Mouse (Mus musculus): ENCODE data around the gene Hectd3. TPM values are rescaled to one million over a fixed set of nuclear protein-coding genes. Genes with fewer than 3 reads are reported as not detected.
A peak's percentile ranks its signal among the peaks of the same experiment; 100 is the strongest.

The Hectd3 gene
- polyA plus RNA-seq, 1 experiment from 2014 or later = 11.5 TPM

- peak; percentile 88 for ATAC-seq (ENCODE audit: insufficient number of reproducible peaks, low FRiP score, low TSS enrichment, low read depth)
- Histone ChIP-seq H3K4me3 (peak within 1 kb of the TSS; percentile 92), H3K4me2 (peak within 1 kb of the TSS; percentile 59), H3K9me3 (no peaks in the 10 kb centered on the region), H3K9ac (peak within 1 kb of the TSS; percentile 72), H3K4me1 (peaks cover 10% of the 10 kb centered on the region), H3K27ac (peak within 1 kb of the TSS; percentile 77), H3K36me3 (peaks cover 14% of the 10 kb centered on the region), H3K27me3 (no peaks in the 10 kb centered on the region)
- WGBS = under 1% methylated on average over 61 of the region's 61 CpGs
Measured at GRCm38 (mm10) chr4:117019206-117020134, 24.4 kb downstream of the Hectd3 start, which contains the start of gene Eif2b3. Gene Eif2b3 (plus strand): TSS chr4:117019402.

- Histone ChIP-seq H3K9ac (no peak overlapping the region), H3K4me3 (no peak overlapping the region), H3K27me3 (no peaks in the 10 kb centered on the region), H3K4me2 (no peak overlapping the region), H3K36me3 (peaks cover 22% of the 10 kb centered on the region), H3K27ac (no peak overlapping the region), H3K4me1 (peaks cover 10% of the 10 kb centered on the region), H3K9me3 (no peaks in the 10 kb centered on the region)
- WGBS = 93% methylated on average over 4 of the region's 4 CpGs
- no peak for ATAC-seq (ENCODE audit: insufficient number of reproducible peaks, low FRiP score, low TSS enrichment, low read depth)
Measured at GRCm38 (mm10) chr4:117023469-117023868, 28.4 kb downstream of the Hectd3 start.

- no peak overlapping the region for H3K27ac ChIP-seq
- no peak overlapping the region for H3K9ac ChIP-seq
- peaks cover 19% of the 10 kb centered on the region for H3K36me3 ChIP-seq
- H3K4me1 ChIP-seq = no peaks in the 10 kb centered on the region
- no peak overlapping the region for H3K4me3 ChIP-seq
- no peaks in the 10 kb centered on the region for H3K9me3 ChIP-seq
- no peak overlapping the region for H3K4me2 ChIP-seq
- WGBS = 91% methylated on average over 1 of the region's 1 CpGs
- H3K27me3 ChIP-seq = no peaks in the 10 kb centered on the region
- ATAC-seq (ENCODE audit: insufficient number of reproducible peaks, low FRiP score, low TSS enrichment, low read depth) = no peak
Measured at GRCm38 (mm10) chr4:117031105-117031504, 36.0 kb downstream of the Hectd3 start.

GRCm38 (mm10) chr4:117039925-117040687 lies 45.0 kb downstream of the Hectd3 start:
- peaks cover 23% of the 10 kb centered on the region for H3K4me1 ChIP-seq
- H3K4me2 ChIP-seq = no peak overlapping the region
- H3K27ac ChIP-seq = peak overlapping the region; percentile 78
- no peak overlapping the region for H3K9ac ChIP-seq
- H3K9me3 ChIP-seq = no peaks in the 10 kb centered on the region
- H3K4me3 ChIP-seq = no peak overlapping the region
- peaks cover 5% of the 10 kb centered on the region; the same call in 1 of the 2 replicates for H3K36me3 ChIP-seq
- H3K27me3 ChIP-seq = no peaks in the 10 kb centered on the region
- WGBS = 19% methylated on average over 9 of the region's 9 CpGs
- ATAC-seq (ENCODE audit: insufficient number of reproducible peaks, low FRiP score, low TSS enrichment, low read depth) = peak; percentile 62

- ATAC-seq (ENCODE audit: insufficient number of reproducible peaks, low FRiP score, low TSS enrichment, low read depth) = 0 out of 2 replicates have a peak, but pooled peaks have one; percentile 7
- no peak overlapping the region for H3K4me2 ChIP-seq
- H3K27ac ChIP-seq = peak overlapping the region; percentile 78
- H3K9ac ChIP-seq = no peak overlapping the region
- peaks cover 5% of the 10 kb centered on the region; the same call in 1 of the 2 replicates for H3K36me3 ChIP-seq
- H3K4me3 ChIP-seq = no peak overlapping the region
- 54% methylated on average over 1 of the region's 1 CpGs for WGBS
- no peaks in the 10 kb centered on the region for H3K9me3 ChIP-seq
- peaks cover 23% of the 10 kb centered on the region for H3K4me1 ChIP-seq
- no peaks in the 10 kb centered on the region for H3K27me3 ChIP-seq
Measured at GRCm38 (mm10) chr4:117040791-117041190, 45.7 kb downstream of the Hectd3 start.

GRCm38 (mm10) chr4:117041283-117041721 lies 46.2 kb downstream of the Hectd3 start:
- H3K36me3 ChIP-seq = peaks cover 5% of the 10 kb centered on the region; the same call in 1 of the 2 replicates
- H3K4me1 ChIP-seq = peaks cover 23% of the 10 kb centered on the region
- H3K27ac ChIP-seq = peak overlapping the region; percentile 78; the same call in 1 of the 2 replicates
- H3K27me3 ChIP-seq = no peaks in the 10 kb centered on the region
- no peak overlapping the region for H3K4me3 ChIP-seq
- no peak overlapping the region for H3K9ac ChIP-seq
- H3K4me2 ChIP-seq = no peak overlapping the region
- 45% methylated on average over 4 of the region's 4 CpGs for WGBS
- ATAC-seq (ENCODE audit: insufficient number of reproducible peaks, low FRiP score, low TSS enrichment, low read depth) = 0 out of 2 replicates have a peak, but pooled peaks have one; percentile 25
- no peaks in the 10 kb centered on the region for H3K9me3 ChIP-seq

GRCm38 (mm10) chr4:117048836-117049235 lies 53.7 kb downstream of the Hectd3 start:
- 61% methylated on average over 3 of the region's 3 CpGs for WGBS
- H3K27ac ChIP-seq = peak overlapping the region; percentile 47
- peaks cover under 1% of the 10 kb centered on the region; the same call in 1 of the 2 replicates for H3K4me1 ChIP-seq
- H3K4me3 ChIP-seq = no peak overlapping the region
- peaks cover 19% of the 10 kb centered on the region for H3K36me3 ChIP-seq
- no peaks in the 10 kb centered on the region for H3K27me3 ChIP-seq
- no peaks in the 10 kb centered on the region for H3K9me3 ChIP-seq
- no peak overlapping the region for H3K4me2 ChIP-seq
- ATAC-seq (ENCODE audit: insufficient number of reproducible peaks, low FRiP score, low TSS enrichment, low read depth) = no peak; the same call in 1 of the 2 replicates
- H3K9ac ChIP-seq = no peak overlapping the region

GRCm38 (mm10) chr4:117049485-117049884 lies 54.4 kb downstream of the Hectd3 start:
- no peak overlapping the region for H3K9ac ChIP-seq
- H3K9me3 ChIP-seq = no peaks in the 10 kb centered on the region
- WGBS = 95% methylated on average over 1 of the region's 1 CpGs
- H3K4me3 ChIP-seq = no peak overlapping the region
- H3K36me3 ChIP-seq = peaks cover 17% of the 10 kb centered on the region
- H3K27me3 ChIP-seq = no peaks in the 10 kb centered on the region
- H3K4me2 ChIP-seq = no peak overlapping the region
- peak overlapping the region; percentile 47; the same call in 1 of the 2 replicates for H3K27ac ChIP-seq
- no peak for ATAC-seq (ENCODE audit: insufficient number of reproducible peaks, low FRiP score, low TSS enrichment, low read depth)
- peaks cover 3% of the 10 kb centered on the region; the same call in 1 of the 2 replicates for H3K4me1 ChIP-seq

GRCm38 (mm10) chr4:117052626-117053025 lies 57.5 kb downstream of the Hectd3 start:
- Histone ChIP-seq H3K9me3 (no peaks in the 10 kb centered on the region), H3K9ac (no peak overlapping the region), H3K4me1 (peaks cover 3% of the 10 kb centered on the region; the same call in 1 of the 2 replicates), H3K4me2 (no peak overlapping the region), H3K27me3 (no peaks in the 10 kb centered on the region), H3K27ac (0 out of 2 replicates have a peak overlapping the region, but pooled peaks have one; percentile 35), H3K36me3 (peaks cover 14% of the 10 kb centered on the region), H3K4me3 (no peak overlapping the region)
- ATAC-seq (ENCODE audit: insufficient number of reproducible peaks, low FRiP score, low TSS enrichment, low read depth) = peak; percentile 44; the same call in 1 of the 2 replicates
- WGBS = 61% methylated on average over 4 of the region's 4 CpGs

GRCm38 (mm10) chr4:117053956-117054355 lies 58.8 kb downstream of the Hectd3 start:
- no peak overlapping the region for H3K9ac ChIP-seq
- peak overlapping the region; percentile 44; the same call in 1 of the 2 replicates for H3K27ac ChIP-seq
- no peaks in the 10 kb centered on the region for H3K27me3 ChIP-seq
- 88% methylated on average over 4 of the region's 4 CpGs for WGBS
- H3K9me3 ChIP-seq = no peaks in the 10 kb centered on the region
- no peak overlapping the region for H3K4me3 ChIP-seq
- peaks cover 18% of the 10 kb centered on the region for H3K36me3 ChIP-seq
- peaks cover 3% of the 10 kb centered on the region; the same call in 1 of the 2 replicates for H3K4me1 ChIP-seq
- no peak for ATAC-seq (ENCODE audit: insufficient number of reproducible peaks, low FRiP score, low TSS enrichment, low read depth)
- no peak overlapping the region for H3K4me2 ChIP-seq
